Mouse (Mus musculus): ENCODE results near the gene Acly.
"Not testable (repeated sequence)": the region's sequence is repeated elsewhere in the genome, so short reads cannot be mapped to it uniquely, and the experiment has no call there.

Gene Acly

GRCm38 (mm10) chr11:100545746-100546085 is 17.9 kb upstream of the Acly start:
- DNase-seq (ENCODE audit: low spot score): no peak

- DNase-seq (ENCODE audit: low spot score): peak; percentile 93
Observed at GRCm38 (mm10) chr11:100544832-100545745, 17.3 kb upstream of the Acly start, which contains the start of gene Ttc25. Ttc25 (plus strand) TSS chr11:100545607.

GRCm38 (mm10) chr11:100541577-100541976 is 13.8 kb upstream of the Acly start:
- DNase-seq (ENCODE audit: low spot score): no peak

GRCm38 (mm10) chr11:100540966-100541365 is 13.2 kb upstream of the Acly start:
- no peak for DNase-seq (ENCODE audit: low spot score)

GRCm38 (mm10) chr11:100536466-100536865 is 8.7 kb upstream of the Acly start:
- DNase-seq (ENCODE audit: low spot score): no peak

- no peak for DNase-seq (ENCODE audit: low spot score)
Observed at GRCm38 (mm10) chr11:100535996-100536395, 8.2 kb upstream of the Acly start.

- not testable (repeated sequence) for DNase-seq (ENCODE audit: low spot score)
Observed at GRCm38 (mm10) chr11:100534821-100535220, 7.0 kb upstream of the Acly start.

GRCm38 (mm10) chr11:100534411-100534810 is 6.6 kb upstream of the Acly start:
- DNase-seq (ENCODE audit: low spot score): not testable (repeated sequence)

GRCm38 (mm10) chr11:100533871-100534270 is 6.1 kb upstream of the Acly start:
- DNase-seq (ENCODE audit: low spot score): no peak

- DNase-seq (ENCODE audit: low spot score): peak; percentile 37
Observed at GRCm38 (mm10) chr11:100528375-100529165, 770 bp upstream of the Acly start.

- DNase-seq (ENCODE audit: low spot score): peak; percentile 57
Observed at GRCm38 (mm10) chr11:100527066-100527457, 738 bp downstream of the Acly start.

- DNase-seq (ENCODE audit: low spot score): no peak
Observed at GRCm38 (mm10) chr11:100526052-100526816, 1.6 kb downstream of the Acly start.

GRCm38 (mm10) chr11:100524987-100525630 is 2.7 kb downstream of the Acly start:
- no peak for DNase-seq (ENCODE audit: low spot score)

GRCm38 (mm10) chr11:100524358-100524757 is 3.4 kb downstream of the Acly start:
- no peak for DNase-seq (ENCODE audit: low spot score)

- DNase-seq (ENCODE audit: low spot score): no peak
Observed at GRCm38 (mm10) chr11:100520838-100521237, 7.0 kb downstream of the Acly start.

GRCm38 (mm10) chr11:100519188-100519587 is 8.6 kb downstream of the Acly start:
- DNase-seq (ENCODE audit: low spot score): no peak

GRCm38 (mm10) chr11:100518188-100518591 is 9.6 kb downstream of the Acly start:
- no peak for DNase-seq (ENCODE audit: low spot score)

- DNase-seq (ENCODE audit: low spot score): no peak
Observed at GRCm38 (mm10) chr11:100516291-100516690, 11.5 kb downstream of the Acly start.

- DNase-seq (ENCODE audit: low spot score): no peak
Observed at GRCm38 (mm10) chr11:100515789-100516188, 12.0 kb downstream of the Acly start.

GRCm38 (mm10) chr11:100515061-100515460 is 12.7 kb downstream of the Acly start:
- DNase-seq (ENCODE audit: low spot score): no peak

- no peak for DNase-seq (ENCODE audit: low spot score)
Observed at GRCm38 (mm10) chr11:100513716-100514115, 14.1 kb downstream of the Acly start.

GRCm38 (mm10) chr11:100512384-100512783 is 15.4 kb downstream of the Acly start:
- DNase-seq (ENCODE audit: low spot score): no peak
